Mouse (Mus musculus): ENCODE results near the gene Slc16a13.

The Slc16a13 gene

GRCm38 (mm10) chr11:70212423-70212822, 8.4 kb downstream of the Slc16a13 start, which contains the start of gene Slc16a11:
Gene Slc16a11, plus strand, starts transcription at chr11:70212752.
- no peak for DNase-seq (ENCODE audit: low read depth, low spot score)

GRCm38 (mm10) chr11:70211972-70212371, 8.9 kb downstream of the Slc16a13 start:
- DNase-seq (ENCODE audit: low read depth, low spot score), result no peak

GRCm38 (mm10) chr11:70210681-70211080, 10.2 kb downstream of the Slc16a13 start:
- no peak for DNase-seq (ENCODE audit: low read depth, low spot score)

GRCm38 (mm10) chr11:70208778-70209388, 12.0 kb downstream of the Slc16a13 start:
- no peak for DNase-seq (ENCODE audit: low read depth, low spot score)

- no peak for DNase-seq (ENCODE audit: low read depth, low spot score)
Observed at GRCm38 (mm10) chr11:70207283-70207682, 13.6 kb downstream of the Slc16a13 start.

- no peak for DNase-seq (ENCODE audit: low read depth, low spot score)
Observed at GRCm38 (mm10) chr11:70206801-70207200, 14.1 kb downstream of the Slc16a13 start.

- peak; percentile 56 for DNase-seq (ENCODE audit: low read depth, low spot score)
Observed at GRCm38 (mm10) chr11:70201691-70202090, 19.2 kb downstream of the Slc16a13 start.

GRCm38 (mm10) chr11:70200036-70200608, 20.7 kb downstream of the Slc16a13 start:
- no peak for DNase-seq (ENCODE audit: low read depth, low spot score)

- DNase-seq (ENCODE audit: low read depth, low spot score), result no peak
Observed at GRCm38 (mm10) chr11:70199107-70199506, 21.8 kb downstream of the Slc16a13 start.

GRCm38 (mm10) chr11:70198332-70198731, 22.5 kb downstream of the Slc16a13 start:
- no peak for DNase-seq (ENCODE audit: low read depth, low spot score)

- DNase-seq (ENCODE audit: low read depth, low spot score), result no peak
Observed at GRCm38 (mm10) chr11:70193354-70194285, 27.2 kb downstream of the Slc16a13 start.

GRCm38 (mm10) chr11:70192157-70192556, 28.7 kb downstream of the Slc16a13 start:
- DNase-seq (ENCODE audit: low read depth, low spot score), result no peak

- no peak for DNase-seq (ENCODE audit: low read depth, low spot score)
Observed at GRCm38 (mm10) chr11:70191188-70191587, 29.7 kb downstream of the Slc16a13 start.

- DNase-seq (ENCODE audit: low read depth, low spot score), result no peak
Observed at GRCm38 (mm10) chr11:70189319-70190134, 31.3 kb downstream of the Slc16a13 start.

- no peak for DNase-seq (ENCODE audit: low read depth, low spot score)
Observed at GRCm38 (mm10) chr11:70185120-70185519, 35.7 kb downstream of the Slc16a13 start.

- no peak for DNase-seq (ENCODE audit: low read depth, low spot score)
Observed at GRCm38 (mm10) chr11:70180496-70180895, 40.4 kb downstream of the Slc16a13 start.

- DNase-seq (ENCODE audit: low read depth, low spot score), result peak; percentile 20
Observed at GRCm38 (mm10) chr11:70179401-70179800, 41.5 kb downstream of the Slc16a13 start.

GRCm38 (mm10) chr11:70178756-70179155, 42.1 kb downstream of the Slc16a13 start:
- DNase-seq (ENCODE audit: low read depth, low spot score), result no peak

GRCm38 (mm10) chr11:70178311-70178710, 42.6 kb downstream of the Slc16a13 start:
- no peak for DNase-seq (ENCODE audit: low read depth, low spot score)

- no peak for DNase-seq (ENCODE audit: low read depth, low spot score)
Observed at GRCm38 (mm10) chr11:70177647-70178046, 43.2 kb downstream of the Slc16a13 start.

- DNase-seq (ENCODE audit: low read depth, low spot score), result no peak
Observed at GRCm38 (mm10) chr11:70174491-70174890, 46.4 kb downstream of the Slc16a13 start.

All from retina, adult 2 months (tissue).